Mouse (Mus musculus) liver, adult 2 months (tissue): ENCODE results near the gene Per1. TPM values are rescaled to one million over a fixed set of nuclear protein-coding genes. Genes with fewer than 3 reads are reported as not detected.

Experiments used
- DNase-seq: peaks from one replicate; pipeline ENCODE4 v3.0.0-alpha.2; 2011; ENCODE audit warnings: low read depth, low spot score; ENCODE audit errors: extremely low read depth
- H3K27ac ChIP-seq: fragments of 200-500 bp; replicated peaks from 2 replicates; pipeline ENCODE4 v1.5.1; 2012; ENCODE audit warnings: low read depth, mild to moderate bottlenecking, control low read depth, inconsistent platforms, low read length; ENCODE audit not compliant: insufficient read depth
- H3K27me3 ChIP-seq: fragments of 200-500 bp; 2 replicates; pipeline ENCODE4 v1.6.1; 2012; ENCODE audit warnings: mild to moderate bottlenecking, moderate library complexity, low read length, inconsistent platforms; ENCODE audit not compliant: control insufficient read depth, insufficient read depth
- H3K36me3 ChIP-seq: fragments of 200-500 bp; 2 replicates; pipeline ENCODE4 v1.6.1; 2012; ENCODE audit warnings: low read length, inconsistent platforms; ENCODE audit not compliant: control insufficient read depth, insufficient read depth
- H3K4me1 ChIP-seq: fragments of 200-500 bp; 2 replicates; pipeline ENCODE4 v1.6.1; 2011; ENCODE audit warnings: low read length; ENCODE audit not compliant: control insufficient read depth, insufficient read depth
- H3K4me3 ChIP-seq: fragments of 200-500 bp; 2 replicates; pipeline ENCODE4 v1.5.1; 2011; ENCODE audit warnings: low read depth, mild to moderate bottlenecking, control low read depth, low read length, moderate library complexity; ENCODE audit not compliant: insufficient read depth
- H3K79me2 ChIP-seq: fragments of 200-500 bp; 2 replicates; pipeline ENCODE4 v1.6.1; 2012; ENCODE audit warnings: inconsistent platforms, mild to moderate bottlenecking, low read length, moderate library complexity; ENCODE audit not compliant: control insufficient read depth, insufficient read depth
- H3K9ac ChIP-seq: fragments of 200-500 bp; 2 replicates; pipeline ENCODE4 v1.6.1; 2012; ENCODE audit warnings: low read depth, mild to moderate bottlenecking, control low read depth, inconsistent platforms, low read length
- CTCF ChIP-seq: fragments of 200-500 bp; IDR thresholded peaks from 2 replicates; pipeline ENCODE4 v1.5.1; 2011; ENCODE audit warnings: low read depth, low read length, control low read depth
- POLR2A ChIP-seq: fragments of 200-500 bp; IDR thresholded peaks from 2 replicates; pipeline ENCODE4 v1.6.1; 2011; ENCODE audit warnings: low read length, control low read depth; ENCODE audit not compliant: insufficient read depth; ENCODE audit errors: extremely low read depth
- WGBS: fragments of 180-500 bp; shearing (Covaris S2); methylation state at CpG from one replicate; pipeline ENCODE4 v1.1.7; 2018; 5-methylcytosine and 5-hydroxymethylcytosine counted together
- polyA plus RNA-seq: library from polyadenylated mRNA; depleted of rRNA; stranded (reverse); fragments of >200 nt; gene quantifications from 2 replicates; pipeline ENCODE4 v1.2.3, GENCODE M21; 2012
- total RNA-seq: library from RNA; depleted of rRNA; stranded (reverse); fragments of >200 nt; gene quantifications from 2 replicates; pipeline ENCODE4 v1.2.3, GENCODE M21; 2014

The Per1 gene
- total and polyA plus RNA-seq, 2 experiments: 4.6 to 8.0 TPM

DNA sequence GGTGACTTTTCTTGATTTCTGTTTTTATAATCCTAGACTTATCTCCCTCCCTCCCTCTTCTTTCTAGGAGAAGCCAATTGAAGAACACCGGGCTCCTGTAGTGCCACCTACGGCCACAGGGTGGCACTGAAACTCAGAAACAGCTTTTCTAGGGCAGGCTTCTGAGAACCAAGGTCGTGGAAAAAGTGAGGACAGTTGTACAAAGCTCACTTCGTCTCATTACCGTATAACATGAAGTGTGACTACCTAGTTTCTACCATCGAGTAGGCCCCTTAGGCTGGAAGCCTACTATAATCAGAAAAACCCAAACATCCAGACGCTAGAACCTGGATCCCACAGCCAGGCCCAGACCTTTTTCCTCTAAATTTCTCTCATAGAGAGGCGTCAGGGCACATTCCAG lies 28.1 kb upstream of the Per1 start:
- 9% methylated on average over 8 of the region's 8 CpGs for WGBS
- no peak overlapping the region for H3K27ac ChIP-seq

DNA sequence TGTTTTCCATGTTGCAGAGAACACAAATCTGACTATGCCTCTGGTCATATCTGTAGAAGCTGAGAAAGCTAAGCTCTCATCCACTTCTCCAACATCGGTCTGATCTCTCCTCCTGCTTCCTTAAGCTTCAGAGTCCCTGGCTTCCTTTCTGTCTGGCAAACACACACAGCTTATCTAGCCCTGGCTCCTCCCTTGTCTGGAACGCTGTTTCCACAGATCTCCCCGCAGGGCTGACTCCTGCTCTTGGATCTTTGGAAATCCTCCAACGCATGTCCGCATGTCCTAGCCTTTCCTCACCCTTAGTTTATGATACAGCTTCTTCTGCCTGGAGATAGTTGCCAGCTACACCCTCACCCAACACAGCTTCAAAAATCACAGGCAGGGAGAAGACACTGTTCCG lies 27.4 kb upstream of the Per1 start:
- H3K4me1 ChIP-seq: peaks cover 17% of the 10 kb centered on the region
- H3K27ac ChIP-seq: no peak overlapping the region
- H3K79me2 ChIP-seq: no peaks in the 10 kb centered on the region
- no peak overlapping the region for H3K4me3 ChIP-seq
- peak; percentile 58 for DNase-seq
- 34% methylated on average over 6 of the region's 6 CpGs for WGBS
- no peaks in the 10 kb centered on the region for H3K36me3 ChIP-seq
- H3K9ac ChIP-seq: no peak overlapping the region
- TF ChIP-seq CTCF: no peak
- TF ChIP-seq POLR2A: no peak
- H3K27me3 ChIP-seq: no peaks in the 10 kb centered on the region

More for the DNA sequence above, 28.1 kb upstream of the Per1 start:
- no peak overlapping the region for H3K4me3 ChIP-seq
- no peaks in the 10 kb centered on the region for H3K79me2 ChIP-seq
- H3K9ac ChIP-seq: no peak overlapping the region
- no peaks in the 10 kb centered on the region for H3K36me3 ChIP-seq
- TF ChIP-seq POLR2A: no peak
- TF ChIP-seq CTCF: peak; percentile 77
- H3K4me1 ChIP-seq: peaks cover 17% of the 10 kb centered on the region
- no peaks in the 10 kb centered on the region for H3K27me3 ChIP-seq
- DNase-seq: peak; percentile 82

DNA sequence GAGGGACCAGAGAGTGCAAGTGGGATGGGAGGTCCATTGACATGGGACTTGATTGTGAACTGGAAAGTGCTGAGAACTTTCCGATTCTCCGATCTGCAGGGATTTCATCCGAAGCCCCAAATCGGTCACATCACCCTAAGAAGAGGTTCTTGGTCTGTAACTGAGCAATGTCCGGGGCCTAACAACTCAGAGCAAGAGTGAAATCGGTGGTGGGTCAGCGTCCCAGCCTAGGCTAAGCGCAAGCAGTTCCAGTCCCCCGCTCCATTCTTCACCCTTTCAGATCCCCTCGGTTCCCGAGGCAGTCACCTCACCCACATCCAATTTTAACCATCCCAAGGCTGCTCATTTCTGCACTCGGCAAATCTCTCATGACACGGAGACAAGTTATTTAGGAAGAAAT lies 24.9 kb upstream of the Per1 start:
- Histone ChIP-seq H3K4me1 (peaks cover 12% of the 10 kb centered on the region), H3K27ac (peak overlapping the region; percentile 21), H3K4me3 (peak overlapping the region; percentile 65), H3K79me2 (no peaks in the 10 kb centered on the region), H3K9ac (peak overlapping the region; percentile 69), H3K27me3 (no peaks in the 10 kb centered on the region), H3K36me3 (no peaks in the 10 kb centered on the region)
- WGBS: 4% methylated on average over 13 of the region's 13 CpGs
- no peak for TF ChIP-seq POLR2A
- TF ChIP-seq CTCF: no peak
- no peak for DNase-seq

DNA sequence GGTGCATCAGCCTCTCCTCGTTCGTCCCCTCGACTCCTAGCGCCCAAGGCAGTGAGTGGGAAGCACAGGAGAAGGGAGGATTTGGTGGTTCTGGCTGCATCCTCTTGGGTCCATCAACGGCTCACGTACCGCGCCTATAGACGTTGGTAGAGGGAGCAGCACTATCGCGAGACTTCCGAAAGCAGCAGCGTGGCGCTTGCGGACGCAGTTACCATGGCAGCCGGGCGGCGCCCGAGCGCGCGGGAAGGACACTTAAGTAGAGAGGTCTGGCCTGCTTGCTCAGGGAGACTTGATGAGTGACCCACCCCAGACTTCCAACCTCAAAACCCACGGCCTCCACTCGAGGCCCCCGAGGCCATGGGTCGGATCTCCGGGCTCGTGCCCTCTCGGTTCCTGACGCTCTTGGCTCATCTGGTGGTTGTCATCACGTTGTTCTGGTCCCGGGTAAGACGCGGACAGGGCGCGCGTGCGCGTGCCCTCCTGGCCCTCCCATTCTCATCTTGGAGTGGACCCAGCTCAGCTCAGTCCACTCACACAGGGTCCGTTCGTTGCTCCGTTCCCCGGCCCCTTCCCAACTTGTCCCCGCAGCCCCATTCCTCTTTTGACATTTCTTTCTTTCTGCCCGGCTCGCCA lies 24.3 kb upstream of the Per1 start, which contains the start of gene Tmem107:
Gene Tmem107 (plus strand): TSS at position 217 of the 633 bp plus-strand sequence.
- H3K79me2 ChIP-seq: no peaks in the 10 kb centered on the region
- no peaks in the 10 kb centered on the region for H3K27me3 ChIP-seq
- TF ChIP-seq POLR2A: 0 out of 2 replicates have a peak, but pooled peaks have one; percentile 15
- TF ChIP-seq CTCF: no peak
- H3K9ac ChIP-seq: peak within 1 kb of the TSS; percentile 69
- no peaks in the 10 kb centered on the region for H3K36me3 ChIP-seq
- peak within 1 kb of the TSS; percentile 65 for H3K4me3 ChIP-seq
- peak; percentile 82 for DNase-seq
- peaks cover 12% of the 10 kb centered on the region for H3K4me1 ChIP-seq
- 1% methylated on average over 47 of the region's 47 CpGs for WGBS
- peak within 1 kb of the TSS; percentile 21 for H3K27ac ChIP-seq

DNA sequence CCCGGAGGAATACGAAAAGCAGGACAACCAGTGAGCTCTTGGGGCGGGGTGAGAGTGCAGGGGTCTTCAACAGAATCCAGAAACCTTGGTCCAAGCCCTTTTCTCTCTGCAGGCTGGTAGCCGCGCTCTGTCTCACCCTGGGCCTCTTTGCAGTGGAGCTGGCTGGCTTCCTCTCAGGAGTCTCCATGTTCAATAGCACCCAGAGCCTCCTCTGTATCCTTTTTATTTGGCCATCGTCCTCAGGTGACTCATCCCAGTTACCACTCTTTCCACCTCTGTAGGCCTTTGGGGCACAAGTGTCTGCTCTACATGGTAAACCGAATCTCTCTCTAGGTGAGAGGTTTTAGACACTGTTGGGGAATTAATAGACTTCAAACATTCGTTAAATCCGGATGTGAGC lies 23.8 kb upstream of the Per1 start:
- H3K27ac ChIP-seq: no peak overlapping the region
- no peaks in the 10 kb centered on the region for H3K36me3 ChIP-seq
- WGBS: 42% methylated on average over 9 of the region's 9 CpGs
- DNase-seq: no peak
- peak overlapping the region; percentile 65 for H3K4me3 ChIP-seq
- no peak for TF ChIP-seq CTCF
- TF ChIP-seq POLR2A: no peak
- H3K79me2 ChIP-seq: no peaks in the 10 kb centered on the region
- H3K9ac ChIP-seq: peak overlapping the region; percentile 36
- H3K4me1 ChIP-seq: peaks cover 10% of the 10 kb centered on the region
- H3K27me3 ChIP-seq: no peaks in the 10 kb centered on the region

DNA sequence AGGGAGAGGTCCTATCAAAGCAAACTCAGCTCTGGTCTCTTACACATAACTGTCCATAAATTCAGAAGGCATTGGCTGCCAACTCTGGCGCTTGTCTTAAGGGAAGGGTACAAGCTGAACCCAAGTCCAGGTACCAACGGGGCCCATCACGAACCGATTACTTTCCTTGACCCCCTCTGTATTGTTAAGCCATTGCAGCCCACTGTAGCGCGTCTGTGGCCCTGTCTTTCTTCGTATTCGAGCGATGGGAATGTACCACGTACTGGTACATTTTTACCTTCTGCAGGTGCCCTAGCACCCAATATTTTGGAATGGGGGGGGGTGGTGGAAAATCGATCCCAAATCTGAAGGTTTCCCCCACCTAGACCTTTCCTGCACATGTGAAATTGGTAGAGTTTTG lies 22.8 kb upstream of the Per1 start:
- Histone ChIP-seq H3K27ac (no peak overlapping the region), H3K4me1 (peaks cover 9% of the 10 kb centered on the region), H3K4me3 (no peak overlapping the region), H3K27me3 (no peaks in the 10 kb centered on the region), H3K79me2 (no peaks in the 10 kb centered on the region), H3K36me3 (no peaks in the 10 kb centered on the region), H3K9ac (no peak overlapping the region)
- no peak for DNase-seq
- 85% methylated on average over 11 of the region's 11 CpGs for WGBS
- TF ChIP-seq CTCF: no peak
- TF ChIP-seq POLR2A: no peak
